Mouse (Mus musculus): ENCODE measurements around the gene Cdh20.

DNA sequence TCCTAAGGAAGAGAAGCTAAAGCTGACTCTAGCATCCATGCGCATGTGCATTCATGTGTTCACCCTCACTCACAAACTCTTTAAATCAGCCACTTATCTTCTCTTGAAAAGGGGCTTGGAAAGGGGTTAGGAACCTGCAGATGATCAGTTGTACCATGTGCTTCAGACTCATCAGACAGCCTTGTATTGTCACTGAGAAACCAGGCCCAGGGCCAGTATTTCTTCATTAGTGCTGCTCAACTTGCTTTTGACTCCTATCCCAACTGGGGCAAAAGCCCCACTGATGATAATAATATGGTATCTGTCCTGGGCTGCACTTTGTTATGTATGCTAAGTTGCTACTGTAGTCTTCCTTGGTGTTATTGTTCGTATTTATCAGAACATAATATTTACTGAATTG lies 38.9 kb downstream of the Cdh20 start:
- TF ChIP-seq POLR2A (IDR thresholded peaks at IDR 0.05; ENCODE audit: control insufficient read depth, low read depth, low read length), result no peak
- TF ChIP-seq CTCF (IDR thresholded peaks at IDR 0.05; ENCODE audit: control insufficient read depth, insufficient read depth, insufficient replicate concordance, low read depth, low read length), result no peak
